Mouse (Mus musculus) right cerebral cortex, adult 2 months (tissue): Measurements from ENCODE around the gene E130208F15Rik.

Experiments used
- DNase-seq, 2 experiments: peaks; one replicate each; pipeline ENCODE4 v3.0.0; 2021 to 2022; ENCODE audit warnings: low spot score in 2 of 2

The E130208F15Rik gene

GRCm38 (mm10) chr7:30333436-30333835 lies 11.9 kb downstream of the E130208F15Rik start:
- DNase-seq = peak; percentile 81 to 88

- DNase-seq = no peak
These were observed 13.0 kb downstream of the E130208F15Rik start for GRCm38 (mm10) chr7:30334563-30334962.

- DNase-seq = no peak
These were observed 14.1 kb downstream of the E130208F15Rik start for GRCm38 (mm10) chr7:30335688-30336087.

DNA sequence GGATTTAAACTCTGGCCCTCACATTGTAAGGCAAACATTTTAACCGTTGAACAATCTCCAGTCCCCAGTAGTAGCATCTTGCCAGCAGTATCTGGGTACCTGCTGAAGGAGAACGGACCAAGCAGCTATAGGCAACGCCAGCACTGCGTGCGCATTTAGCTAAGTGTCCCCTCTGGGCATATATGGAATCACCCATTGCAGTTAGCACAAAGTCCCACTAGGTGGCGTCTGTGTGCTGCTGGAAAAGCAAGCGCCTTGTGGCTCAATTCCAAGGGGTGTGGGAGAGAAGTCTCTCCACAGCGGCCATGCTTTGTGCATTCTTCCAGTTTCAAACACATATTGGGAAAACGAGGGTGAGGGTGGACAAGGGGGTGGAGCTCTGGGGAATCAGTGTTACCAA lies 14.8 kb downstream of the E130208F15Rik start:
- DNase-seq = peak; percentile 92 to 96

GRCm38 (mm10) chr7:30339432-30340109 lies 18.0 kb downstream of the E130208F15Rik start:
- no peak for DNase-seq

GRCm38 (mm10) chr7:30346635-30347379 lies 25.3 kb downstream of the E130208F15Rik start:
- DNase-seq = peak in 1 of 2 experiments; percentile 32

DNA sequence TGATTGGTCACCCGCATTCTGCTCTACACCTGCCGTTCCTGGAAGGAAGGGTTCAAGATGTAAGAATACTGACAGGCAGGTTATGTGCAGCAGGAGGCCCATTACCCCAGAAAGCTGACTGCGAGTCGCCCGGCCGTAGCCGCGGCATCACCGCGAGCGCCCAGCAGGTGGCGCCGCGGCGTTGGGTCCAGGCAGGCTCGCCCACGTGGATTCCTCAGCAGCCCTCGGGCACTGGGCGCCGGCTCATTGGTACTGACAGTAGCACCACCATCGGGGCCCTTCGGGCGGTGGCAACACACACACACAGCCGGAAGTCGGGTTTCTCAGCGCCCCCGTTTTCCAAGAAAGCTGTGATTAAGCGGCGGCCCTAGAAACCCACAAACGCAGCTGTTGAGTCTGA lies 26.3 kb downstream of the E130208F15Rik start:
- DNase-seq = peak; percentile 81 to 86

DNA sequence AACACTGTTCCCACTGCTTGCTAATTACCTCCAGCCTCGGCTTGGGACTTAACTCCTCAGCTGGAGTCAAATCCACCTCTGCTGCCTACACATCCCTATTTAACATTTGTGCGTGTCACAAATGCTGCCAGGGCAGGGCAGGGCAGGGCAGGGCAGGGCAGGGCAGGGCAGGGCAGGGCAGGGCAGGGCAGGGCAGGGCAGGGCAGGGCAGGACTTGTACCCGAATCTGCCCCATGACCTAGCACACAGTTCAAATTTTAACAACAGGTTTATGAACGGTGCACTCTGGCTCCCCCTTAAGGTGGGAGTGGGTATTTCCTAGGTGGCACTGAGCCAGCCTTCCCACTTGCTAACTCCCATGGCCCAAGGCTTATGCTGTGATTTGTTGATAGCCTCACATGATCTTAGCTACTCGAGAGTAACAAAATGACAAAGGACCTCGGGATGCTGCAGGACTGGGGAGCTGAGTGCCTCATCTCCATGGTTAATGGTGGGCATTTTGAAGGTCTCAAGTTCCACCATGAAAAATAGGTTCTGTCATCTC lies 31.8 kb downstream of the E130208F15Rik start:
- peak; percentile 76 to 78 for DNase-seq

GRCm38 (mm10) chr7:30354059-30354458 lies 32.5 kb downstream of the E130208F15Rik start:
- DNase-seq = no peak

GRCm38 (mm10) chr7:30358378-30359186 lies 37.0 kb downstream of the E130208F15Rik start:
- DNase-seq = no peak

GRCm38 (mm10) chr7:30359276-30359865 lies 37.8 kb downstream of the E130208F15Rik start:
- no peak for DNase-seq

DNA sequence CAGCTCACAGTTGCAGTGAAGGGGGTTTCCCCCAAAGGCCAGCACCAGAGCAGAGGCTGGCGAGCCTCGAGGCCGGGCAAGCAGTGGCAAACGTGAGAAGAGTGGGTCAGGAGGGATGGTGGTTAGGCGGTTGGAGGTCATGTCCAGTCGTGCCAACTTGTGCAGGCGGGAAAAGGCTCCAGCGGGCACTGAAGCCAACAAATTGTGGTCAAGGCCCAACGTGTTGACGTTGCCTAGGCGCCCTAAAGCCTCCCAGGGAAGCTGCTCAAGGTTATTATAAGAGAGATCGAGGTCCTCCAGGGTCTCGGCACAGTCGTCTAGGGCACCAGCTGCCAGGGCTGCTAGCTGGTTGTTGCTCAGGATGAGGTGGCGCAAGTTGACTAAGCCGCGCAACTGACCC lies 38.5 kb downstream of the E130208F15Rik start:
- no peak for DNase-seq

- DNase-seq = peak; percentile 68
These were observed 41.3 kb downstream of the E130208F15Rik start, which contains the start of gene Lrfn3 for GRCm38 (mm10) chr7:30362652-30363343. TSS of gene Lrfn3 (minus strand) at chr7:30362772.

DNA sequence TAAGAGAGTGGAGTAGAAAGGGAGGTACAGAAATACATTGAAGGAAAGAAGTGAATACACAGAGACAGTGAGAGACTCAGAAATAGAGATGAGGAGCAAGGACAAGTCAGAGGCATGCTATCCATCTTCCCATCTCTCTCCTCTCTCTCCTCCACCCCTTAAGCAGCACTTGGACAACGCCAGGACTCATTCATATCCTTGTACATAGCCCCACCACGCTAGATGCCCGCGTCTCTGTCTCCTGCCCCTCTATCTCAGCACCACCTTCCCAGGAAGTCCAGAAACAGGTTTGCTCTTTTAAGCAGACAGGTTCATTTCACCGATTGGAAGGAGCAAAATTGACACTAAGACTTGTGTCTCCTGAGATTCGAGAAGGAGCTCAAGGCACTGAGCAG lies 41.8 kb downstream of the E130208F15Rik start:
- no peak for DNase-seq

GRCm38 (mm10) chr7:30367466-30367865 lies 45.9 kb downstream of the E130208F15Rik start:
- no peak for DNase-seq
